Mouse (Mus musculus) heart, embryonic 12.5 days (tissue): ENCODE measurements around the gene Irf1. TPM values are rescaled to one million over a fixed set of nuclear protein-coding genes. Genes with fewer than 3 reads are reported as not detected.

Experiments
- ATAC-seq: fragments of 200-750 bp; cut with Nextera tagmentation; 2 replicates; pipeline ENCODE4 v1.8.0; 2017; ENCODE audit warnings: moderate TSS enrichment, moderate library complexity; ENCODE audit not compliant: insufficient number of reproducible peaks, low FRiP score
- H3K27ac ChIP-seq: fragments of 300-500 bp; sonication (generic); 2 replicates; pipeline ENCODE4 v1.5.1; 2016; ENCODE audit warnings: mild to moderate bottlenecking, moderate library complexity; ENCODE audit not compliant: poor library complexity, severe bottlenecking
- H3K27me3 ChIP-seq: fragments of 300-500 bp; sonication (generic); replicated peaks from 2 replicates; pipeline ENCODE4 v1.6.1; 2016; ENCODE audit warnings: mild to moderate bottlenecking, moderate library complexity
- H3K36me3 ChIP-seq: fragments of 300-500 bp; sonication (generic); 2 replicates; pipeline ENCODE4 v1.6.1; 2016; ENCODE audit warnings: mild to moderate bottlenecking, moderate library complexity
- H3K4me1 ChIP-seq: fragments of 300-500 bp; sonication (generic); replicated peaks from 2 replicates; pipeline ENCODE4 v1.6.1; 2016; ENCODE audit warnings: mild to moderate bottlenecking
- H3K4me2 ChIP-seq: fragments of 300-500 bp; sonication (generic); 2 replicates; pipeline ENCODE4 v1.6.1; 2016; ENCODE audit warnings: mild to moderate bottlenecking, moderate library complexity
- H3K4me3 ChIP-seq: fragments of 300-500 bp; sonication (generic); 2 replicates; pipeline ENCODE4 v1.5.1; 2016; ENCODE audit warnings: mild to moderate bottlenecking
- H3K9ac ChIP-seq: fragments of 300-500 bp; sonication (generic); 2 replicates; pipeline ENCODE4 v1.6.1; 2016; ENCODE audit warnings: mild to moderate bottlenecking, moderate library complexity
- H3K9me3 ChIP-seq: fragments of 300-500 bp; sonication (generic); replicated peaks from 2 replicates; pipeline ENCODE4 v1.6.1; 2016; ENCODE audit warnings: mild to moderate bottlenecking, moderate library complexity
- WGBS: fragments of 180-500 bp; shearing (Covaris S2); methylation state at CpG from one replicate; pipeline ENCODE4 v1.1.7; 2016; 5-methylcytosine and 5-hydroxymethylcytosine counted together
- polyA plus RNA-seq: library from polyadenylated mRNA; unstranded; fragments of >200 nt; fragmentation: Nextera tagmentation; extraction: Ambion mirVana; gene quantifications from 2 replicates; pipeline ENCODE4 v1.2.1, GENCODE M21; 2016

Irf1 gene
- polyA plus RNA-seq, 1 experiment from 2014 or later = 9.8 TPM

- Histone ChIP-seq H3K27ac (no peak within 1 kb of the TSS), H3K4me2 (no peak within 1 kb of the TSS), H3K4me1 (peaks cover 5% of the 10 kb centered on the region), H3K9ac (no peak within 1 kb of the TSS), H3K4me3 (no peak within 1 kb of the TSS), H3K27me3 (peaks cover 6% of the 10 kb centered on the region), H3K9me3 (no peaks in the 10 kb centered on the region), H3K36me3 (peaks cover 46% of the 10 kb centered on the region)
- WGBS = 67% methylated on average over 5 of the region's 5 CpGs
- ATAC-seq = no peak
Measured at GRCm38 (mm10) chr11:53773087-53773486, 3.3 kb downstream of the Irf1 start, which contains the start of gene Gm17334. Gene Gm17334, minus strand, starts transcription at chr11:53773187.

- H3K4me2 ChIP-seq = no peak overlapping the region
- no peaks in the 10 kb centered on the region for H3K9me3 ChIP-seq
- H3K4me1 ChIP-seq = peaks cover 5% of the 10 kb centered on the region
- peaks cover 50% of the 10 kb centered on the region for H3K36me3 ChIP-seq
- H3K9ac ChIP-seq = no peak overlapping the region
- H3K27ac ChIP-seq = no peak overlapping the region
- no peak for ATAC-seq
- peaks cover 2% of the 10 kb centered on the region; the same call in 1 of the 2 replicates for H3K27me3 ChIP-seq
- H3K4me3 ChIP-seq = no peak overlapping the region
- WGBS = 84% methylated on average over 16 of the region's 16 CpGs
Measured at GRCm38 (mm10) chr11:53773641-53774360, 4.0 kb downstream of the Irf1 start.

GRCm38 (mm10) chr11:53774659-53775255 lies 4.9 kb downstream of the Irf1 start:
- ATAC-seq = no peak
- Histone ChIP-seq H3K4me1 (peaks cover 5% of the 10 kb centered on the region), H3K4me2 (no peak overlapping the region), H3K27ac (no peak overlapping the region), H3K4me3 (no peak overlapping the region), H3K9me3 (no peaks in the 10 kb centered on the region), H3K27me3 (no peaks in the 10 kb centered on the region), H3K9ac (no peak overlapping the region), H3K36me3 (peaks cover 54% of the 10 kb centered on the region)
- 81% methylated on average over 13 of the region's 13 CpGs for WGBS

GRCm38 (mm10) chr11:53777736-53778135 lies 7.9 kb downstream of the Irf1 start:
- Histone ChIP-seq H3K4me1 (peaks cover 8% of the 10 kb centered on the region; the same call in 1 of the 2 replicates), H3K27ac (no peak overlapping the region), H3K27me3 (no peaks in the 10 kb centered on the region), H3K9ac (no peak overlapping the region), H3K9me3 (no peaks in the 10 kb centered on the region), H3K36me3 (peaks cover 54% of the 10 kb centered on the region), H3K4me3 (no peak overlapping the region), H3K4me2 (no peak overlapping the region)
- ATAC-seq = no peak
- WGBS = 63% methylated on average over 5 of the region's 5 CpGs

- Histone ChIP-seq H3K27ac (no peak overlapping the region), H3K9ac (no peak overlapping the region), H3K4me3 (no peak overlapping the region), H3K4me2 (no peak overlapping the region), H3K9me3 (no peaks in the 10 kb centered on the region), H3K36me3 (peaks cover 50% of the 10 kb centered on the region), H3K4me1 (peaks cover 8% of the 10 kb centered on the region; the same call in 1 of the 2 replicates), H3K27me3 (no peaks in the 10 kb centered on the region)
- WGBS = 76% methylated on average over 5 of the region's 5 CpGs
- ATAC-seq = no peak
Measured at GRCm38 (mm10) chr11:53778455-53778854, 8.6 kb downstream of the Irf1 start.

- no peak overlapping the region for H3K4me3 ChIP-seq
- no peak overlapping the region for H3K4me2 ChIP-seq
- H3K9ac ChIP-seq = no peak overlapping the region
- no peak overlapping the region for H3K27ac ChIP-seq
- no peak for ATAC-seq
- H3K9me3 ChIP-seq = no peaks in the 10 kb centered on the region
- WGBS = 59% methylated on average over 2 of the region's 2 CpGs
- H3K27me3 ChIP-seq = no peaks in the 10 kb centered on the region
- peaks cover 37% of the 10 kb centered on the region for H3K36me3 ChIP-seq
- H3K4me1 ChIP-seq = peaks cover 8% of the 10 kb centered on the region; the same call in 1 of the 2 replicates
Measured at GRCm38 (mm10) chr11:53779808-53780207, 10.0 kb downstream of the Irf1 start.

GRCm38 (mm10) chr11:53780262-53780661 lies 10.4 kb downstream of the Irf1 start:
- Histone ChIP-seq H3K4me3 (no peak overlapping the region), H3K9ac (no peak overlapping the region), H3K9me3 (no peaks in the 10 kb centered on the region), H3K4me1 (peaks cover 8% of the 10 kb centered on the region; the same call in 1 of the 2 replicates), H3K36me3 (peaks cover 33% of the 10 kb centered on the region), H3K4me2 (no peak overlapping the region), H3K27me3 (no peaks in the 10 kb centered on the region), H3K27ac (no peak overlapping the region)
- ATAC-seq = no peak
- WGBS = 42% methylated on average over 3 of the region's 3 CpGs

- no peak for ATAC-seq
- Histone ChIP-seq H3K4me1 (peaks cover 8% of the 10 kb centered on the region; the same call in 1 of the 2 replicates), H3K9me3 (no peaks in the 10 kb centered on the region), H3K27ac (no peak overlapping the region), H3K36me3 (peaks cover 23% of the 10 kb centered on the region), H3K27me3 (no peaks in the 10 kb centered on the region), H3K4me3 (no peak overlapping the region), H3K9ac (no peak overlapping the region), H3K4me2 (no peak overlapping the region)
- 76% methylated on average over 4 of the region's 4 CpGs for WGBS
Measured at GRCm38 (mm10) chr11:53781201-53781775, 11.5 kb downstream of the Irf1 start.

GRCm38 (mm10) chr11:53781964-53782363 lies 12.2 kb downstream of the Irf1 start:
- peaks cover 16% of the 10 kb centered on the region for H3K36me3 ChIP-seq
- ATAC-seq = no peak
- no peak overlapping the region for H3K9ac ChIP-seq
- H3K4me1 ChIP-seq = peaks cover 8% of the 10 kb centered on the region; the same call in 1 of the 2 replicates
- 78% methylated on average over 7 of the region's 7 CpGs for WGBS
- H3K27me3 ChIP-seq = no peaks in the 10 kb centered on the region
- H3K27ac ChIP-seq = no peak overlapping the region
- H3K4me2 ChIP-seq = no peak overlapping the region
- no peak overlapping the region for H3K4me3 ChIP-seq
- H3K9me3 ChIP-seq = no peaks in the 10 kb centered on the region

- no peak overlapping the region for H3K4me3 ChIP-seq
- H3K27me3 ChIP-seq = no peaks in the 10 kb centered on the region
- WGBS = 85% methylated on average over 9 of the region's 9 CpGs
- no peak overlapping the region for H3K27ac ChIP-seq
- no peak overlapping the region for H3K9ac ChIP-seq
- no peak for ATAC-seq
- H3K4me2 ChIP-seq = no peak overlapping the region
- H3K36me3 ChIP-seq = peaks cover 7% of the 10 kb centered on the region; the same call in 1 of the 2 replicates
- H3K9me3 ChIP-seq = no peaks in the 10 kb centered on the region
- peaks cover 8% of the 10 kb centered on the region; the same call in 1 of the 2 replicates for H3K4me1 ChIP-seq
Measured at GRCm38 (mm10) chr11:53783288-53783687, 13.5 kb downstream of the Irf1 start.

- Histone ChIP-seq H3K9me3 (peaks cover 5% of the 10 kb centered on the region), H3K4me3 (no peak overlapping the region), H3K9ac (no peak overlapping the region), H3K27ac (no peak overlapping the region), H3K27me3 (no peaks in the 10 kb centered on the region), H3K4me2 (no peak overlapping the region), H3K4me1 (peaks cover 8% of the 10 kb centered on the region; the same call in 1 of the 2 replicates), H3K36me3 (no peaks in the 10 kb centered on the region)
- 64% methylated on average over 3 of the region's 3 CpGs for WGBS
- no peak for ATAC-seq
Measured at GRCm38 (mm10) chr11:53785311-53785936, 15.6 kb downstream of the Irf1 start.
